Mouse (Mus musculus) gonadal fat pad, adult 2 months (tissue): ENCODE data around the gene Cxcl17. TPM values are rescaled to one million over a fixed set of nuclear protein-coding genes. Genes with fewer than 3 reads are reported as not detected.
A peak's percentile ranks its signal among the peaks of the same experiment; 100 is the strongest.
"Not testable (repeated sequence)": the region's sequence is repeated elsewhere in the genome, so short reads cannot be mapped to it uniquely, and the experiment has no call there.

Experiments used
- DNase-seq: peaks from one replicate; pipeline ENCODE4 v3.0.0-alpha.2; 2012; ENCODE audit warnings: low read depth
- polyA plus RNA-seq: library from polyadenylated mRNA; depleted of rRNA; stranded (reverse); fragments of >200 nt; gene quantifications from 2 replicates; pipeline ENCODE4 v1.2.3, GENCODE M21; 2012; rRNA removed

Gene Cxcl17
- polyA plus RNA-seq = not detected in 2 replicates

DNA sequence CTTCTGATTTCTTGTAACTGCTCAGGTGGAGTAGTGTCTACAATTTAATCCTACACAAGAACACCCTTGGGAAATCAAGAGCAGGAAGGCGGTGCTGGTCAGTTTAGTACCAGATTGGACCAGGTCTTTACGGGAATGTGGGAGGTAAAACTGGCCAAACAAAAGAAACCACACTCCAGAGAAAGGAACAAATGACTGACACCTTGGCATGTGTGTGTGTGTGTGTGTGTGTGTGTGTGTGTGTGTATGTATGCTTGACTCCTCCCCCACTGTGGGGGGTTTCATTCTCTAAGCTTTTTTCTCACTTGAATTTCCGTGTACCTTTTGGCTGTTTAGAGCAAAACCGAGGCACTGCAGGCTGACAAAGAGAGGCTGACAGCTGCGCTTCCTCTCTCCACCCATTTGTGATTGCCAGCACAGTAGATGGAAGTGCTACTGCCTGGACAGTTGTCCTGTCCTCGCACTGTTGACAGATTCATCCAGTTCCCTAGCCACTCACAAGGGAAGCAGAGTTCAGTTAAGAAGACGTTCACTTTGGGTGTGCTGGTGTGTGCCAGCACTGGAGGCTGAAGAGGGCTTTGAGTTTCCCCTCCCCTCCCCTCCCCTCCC, at the start of gene Cxcl17:
Gene Cxcl17, minus strand, starts transcription at position 54 of the 609 bp plus-strand sequence.
- no peak for DNase-seq

DNA sequence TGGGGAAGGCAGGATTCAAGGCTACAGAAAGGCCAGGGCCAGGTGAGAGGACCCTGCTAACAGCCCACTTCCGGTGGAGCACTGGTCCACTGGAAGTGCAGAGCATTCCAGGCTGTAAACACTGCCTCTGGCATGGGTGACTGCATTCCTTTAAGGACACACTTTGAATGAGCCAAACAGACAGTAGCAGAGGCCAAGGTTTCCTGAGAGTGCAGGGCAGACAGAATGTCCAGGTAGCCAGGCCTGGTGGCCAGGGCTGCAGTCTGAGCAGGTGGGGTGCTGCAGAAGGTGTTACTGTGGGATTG, 49.3 kb upstream of the Cxcl17 start:
- not testable (repeated sequence) for DNase-seq

DNA sequence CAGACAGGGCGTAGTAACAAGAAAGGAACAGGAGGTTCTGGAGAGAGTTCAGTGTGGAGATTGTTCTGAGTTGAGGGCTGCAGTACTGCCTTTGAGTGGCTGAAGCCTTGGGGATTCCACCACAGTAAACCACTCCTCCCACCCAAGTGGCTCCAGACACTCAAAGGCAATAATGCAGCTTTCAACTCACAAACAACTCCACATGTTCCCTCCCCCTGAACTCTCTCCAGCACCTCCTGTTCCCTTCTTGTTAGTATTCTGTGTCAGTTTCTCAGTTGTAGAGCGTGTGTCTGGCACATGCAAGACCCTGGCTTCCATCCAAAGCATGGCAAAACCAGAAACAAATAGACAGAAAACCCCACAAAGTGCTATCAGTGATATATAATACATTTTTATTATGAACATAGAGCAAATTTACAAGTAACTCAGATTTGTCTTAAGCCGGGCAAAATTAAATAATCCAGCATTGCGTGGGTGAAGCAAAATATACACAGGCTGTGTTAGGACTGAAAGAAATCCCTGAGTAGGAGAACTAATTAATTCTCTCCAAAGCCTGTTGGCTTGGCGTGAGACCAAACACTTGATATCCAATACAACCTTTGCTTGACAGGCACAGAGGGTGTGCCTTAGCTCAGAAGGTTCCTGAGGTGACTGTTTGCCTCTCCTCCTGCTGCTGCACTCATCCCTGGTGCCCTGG, 48.8 kb upstream of the Cxcl17 start:
- not testable (repeated sequence) for DNase-seq

DNA sequence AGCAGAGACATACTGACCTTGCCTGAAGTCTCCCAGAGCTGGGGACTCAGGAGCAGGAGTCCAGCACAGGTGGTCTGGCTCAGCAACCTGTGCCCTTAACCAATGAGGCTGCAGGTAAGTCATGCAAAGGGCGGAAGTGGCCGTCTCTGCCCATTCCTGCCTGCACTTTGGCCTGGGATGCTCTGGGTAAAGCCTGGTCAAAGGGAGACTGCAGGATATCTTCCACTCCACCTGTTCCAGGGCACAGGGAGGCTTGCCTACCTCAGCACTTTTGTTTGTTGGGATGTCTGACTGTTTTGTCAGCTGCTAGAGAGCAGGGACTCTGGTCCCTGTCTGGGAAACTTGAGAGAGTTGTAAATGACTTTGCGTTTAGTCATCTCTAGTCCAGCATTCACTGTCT, 39.4 kb upstream of the Cxcl17 start:
- no peak for DNase-seq

DNA sequence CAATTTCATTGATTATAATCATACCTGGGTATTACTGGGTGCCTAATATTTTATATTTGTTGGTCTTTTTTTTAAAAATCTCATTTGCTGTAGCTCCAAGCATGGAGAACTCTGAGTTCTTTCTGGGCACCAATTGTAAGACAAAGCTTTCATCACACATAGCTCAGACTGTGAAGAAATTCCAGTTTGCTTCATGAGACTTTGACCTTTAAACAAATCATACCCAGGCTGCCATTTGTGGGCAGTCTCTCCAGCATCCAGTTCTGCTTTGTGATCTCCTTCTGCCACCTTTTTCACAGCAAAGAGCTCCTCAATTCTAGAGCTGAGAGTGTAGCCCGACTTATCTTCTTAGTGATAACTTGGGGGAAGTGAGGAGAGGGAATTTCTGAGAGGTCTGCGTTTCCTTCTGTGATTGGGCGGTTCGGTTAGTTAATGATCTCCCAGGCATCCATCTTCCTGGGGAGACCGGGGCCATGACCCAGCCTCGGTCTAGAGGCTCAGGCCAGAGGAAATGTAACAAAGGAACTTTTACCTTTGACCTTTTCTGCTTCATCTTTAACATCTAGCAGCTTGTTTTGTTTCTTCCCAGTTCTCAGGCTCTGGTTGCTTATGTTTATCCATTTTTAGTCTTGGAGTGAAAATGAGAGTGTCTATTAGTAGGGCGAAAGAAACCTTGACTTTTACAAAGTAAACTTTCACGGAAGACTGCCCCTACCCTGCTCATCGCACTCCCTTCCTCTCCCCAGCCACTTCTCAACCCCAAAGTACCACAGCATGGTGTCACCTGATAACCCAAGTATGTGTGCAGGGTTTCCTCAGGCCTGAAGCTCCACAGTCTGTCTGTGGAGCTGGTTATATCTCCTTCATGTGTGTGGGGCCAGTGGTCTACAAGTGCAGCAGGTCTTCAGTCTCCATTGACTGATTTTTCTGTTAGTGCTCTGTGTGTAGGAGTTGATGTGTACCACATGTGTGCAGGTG, 37.5 kb upstream of the Cxcl17 start:
- no peak for DNase-seq

DNA sequence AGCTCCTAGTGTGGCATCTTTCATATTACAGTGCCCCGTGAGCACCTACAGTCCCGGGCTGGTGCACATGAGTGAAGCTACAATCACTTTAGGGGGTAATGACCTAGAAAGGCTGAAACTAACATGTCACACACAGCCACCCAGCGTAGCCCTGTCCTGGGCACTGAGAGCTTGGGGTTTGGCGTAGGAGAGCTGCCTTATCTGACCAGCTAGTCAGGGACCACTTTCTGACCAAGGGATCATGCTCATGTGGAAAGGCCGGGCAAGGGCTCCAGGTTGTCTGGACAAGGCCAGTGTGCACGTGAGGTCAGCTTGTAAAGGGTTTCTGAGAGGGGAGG, 28.1 kb upstream of the Cxcl17 start:
- no peak for DNase-seq

DNA sequence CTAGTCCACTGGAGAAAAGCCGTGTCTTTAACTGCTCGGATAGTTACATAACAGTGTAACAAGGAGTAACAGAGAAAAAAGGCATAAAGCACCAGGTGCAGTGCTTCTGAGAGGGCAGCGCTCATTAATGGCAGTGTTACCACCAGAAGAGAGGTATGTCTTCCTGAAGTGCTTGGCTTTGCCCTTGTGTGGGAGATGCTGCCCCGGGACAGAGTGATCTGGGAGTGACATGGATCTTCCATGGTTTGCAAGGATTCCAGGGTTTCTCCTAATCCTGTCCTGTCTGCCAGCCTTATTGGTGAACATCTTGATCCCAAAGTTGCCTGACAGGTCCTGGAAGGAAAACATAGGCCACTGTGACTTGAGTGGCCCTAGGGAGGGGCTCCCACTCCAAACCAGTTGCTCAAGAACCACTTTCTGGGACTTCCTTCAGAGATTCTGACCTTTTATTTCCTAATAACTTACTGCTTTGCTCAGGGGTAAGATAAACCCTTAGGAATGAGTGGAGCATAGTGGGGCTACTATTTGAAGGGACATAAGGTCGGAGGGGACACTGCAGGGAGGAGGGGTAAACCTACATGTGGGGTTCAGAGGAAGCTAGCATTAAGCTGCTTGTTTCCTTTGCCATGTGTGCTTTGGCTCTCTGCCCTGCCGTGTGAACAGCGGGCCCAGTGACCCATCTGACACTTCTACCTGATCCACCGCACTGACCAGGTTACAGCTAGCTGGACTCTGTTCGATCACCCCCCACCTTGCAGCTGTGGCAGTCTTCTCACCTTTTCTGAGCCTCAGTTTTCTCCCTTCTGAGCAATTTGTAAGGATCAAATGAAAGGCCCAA, 27.5 kb upstream of the Cxcl17 start:
- peak; percentile 95 for DNase-seq

DNA sequence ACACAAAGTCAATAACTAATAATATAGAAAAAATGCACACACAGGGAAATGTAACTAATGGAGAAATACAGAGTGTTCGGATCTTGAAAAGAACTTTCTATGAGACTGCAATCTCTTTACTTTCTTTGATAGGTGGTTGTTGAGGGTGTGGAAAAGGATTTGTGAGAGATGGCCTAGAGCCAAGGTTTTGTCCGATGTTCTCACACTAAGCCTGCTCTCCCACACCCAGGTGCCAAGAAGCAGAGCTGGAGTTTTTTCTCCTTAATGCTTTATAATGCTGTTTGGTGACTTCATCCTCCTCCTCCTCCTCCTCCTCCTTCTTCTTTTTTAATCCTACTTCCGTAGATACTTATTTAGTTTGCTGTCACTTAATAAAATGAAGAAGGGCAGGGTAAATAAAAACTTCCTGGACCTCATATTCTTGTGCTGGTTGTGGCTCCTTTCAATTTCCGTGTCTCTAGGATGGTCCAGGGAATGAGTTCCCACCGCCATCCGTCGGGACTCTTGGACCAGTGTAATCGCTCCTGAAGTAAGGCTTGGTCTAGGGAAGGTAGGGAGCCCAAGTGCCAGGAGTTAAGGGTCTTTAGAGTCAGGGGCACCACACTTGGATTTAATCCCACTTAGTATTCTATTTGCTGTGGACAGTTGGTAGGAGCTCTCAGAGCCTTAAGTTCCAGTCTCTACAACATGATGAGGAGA, 26.6 kb upstream of the Cxcl17 start:
- no peak for DNase-seq

DNA sequence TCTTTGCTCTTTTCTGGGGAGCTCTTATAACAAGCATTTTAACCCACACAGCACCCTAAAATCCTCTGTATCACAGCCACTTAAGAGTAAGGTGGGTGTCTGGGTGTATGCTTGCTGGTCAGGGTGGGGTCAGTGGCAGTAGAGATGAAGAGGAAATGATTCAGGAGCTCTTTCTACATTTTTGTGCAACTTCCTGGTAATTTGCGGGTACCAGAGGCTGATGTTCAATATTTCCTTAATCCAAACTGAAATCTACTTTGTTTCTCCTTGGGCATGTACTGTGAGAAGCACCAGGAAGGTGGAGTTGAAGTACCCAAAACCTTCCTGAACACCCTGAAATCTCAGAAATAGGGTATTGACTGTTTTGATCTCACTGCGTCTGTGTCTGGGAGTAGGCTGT, 24.0 kb upstream of the Cxcl17 start:
- no peak for DNase-seq

DNA sequence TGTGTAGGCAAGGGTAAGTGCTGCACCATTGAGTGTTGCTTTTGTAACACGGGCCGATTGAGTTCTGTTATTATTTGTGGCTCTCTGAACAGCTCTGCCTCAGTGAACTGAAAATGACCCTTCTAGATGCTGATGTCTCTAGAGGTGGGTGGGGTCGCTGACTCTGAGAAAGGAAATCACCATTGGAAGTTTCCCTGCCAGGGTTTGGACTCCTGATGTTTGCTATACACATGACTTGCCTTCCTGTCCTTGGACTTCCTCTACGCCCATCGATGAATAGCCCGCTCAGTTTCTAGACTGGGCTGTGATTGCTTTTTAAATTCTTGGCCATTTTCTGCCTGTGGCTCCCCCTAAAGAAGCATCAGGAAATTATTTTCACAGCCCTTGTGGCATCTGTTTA, 23.5 kb upstream of the Cxcl17 start:
- no peak for DNase-seq

DNA sequence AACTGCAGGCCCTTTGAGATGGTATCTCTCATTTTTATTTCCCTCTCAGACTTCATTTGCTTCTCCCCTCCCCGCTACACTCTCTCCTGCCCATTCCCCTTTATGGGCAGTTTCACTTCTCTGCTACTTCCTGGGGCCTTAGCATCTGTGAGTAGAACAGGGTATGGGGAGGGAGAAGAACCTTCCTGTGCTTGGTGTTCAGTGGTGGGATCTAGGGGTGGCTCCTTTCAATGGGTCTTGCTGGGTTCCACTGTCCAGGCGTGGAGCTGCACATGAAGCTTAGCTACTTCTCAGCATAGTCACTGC, 22.8 kb upstream of the Cxcl17 start:
- no peak for DNase-seq

DNA sequence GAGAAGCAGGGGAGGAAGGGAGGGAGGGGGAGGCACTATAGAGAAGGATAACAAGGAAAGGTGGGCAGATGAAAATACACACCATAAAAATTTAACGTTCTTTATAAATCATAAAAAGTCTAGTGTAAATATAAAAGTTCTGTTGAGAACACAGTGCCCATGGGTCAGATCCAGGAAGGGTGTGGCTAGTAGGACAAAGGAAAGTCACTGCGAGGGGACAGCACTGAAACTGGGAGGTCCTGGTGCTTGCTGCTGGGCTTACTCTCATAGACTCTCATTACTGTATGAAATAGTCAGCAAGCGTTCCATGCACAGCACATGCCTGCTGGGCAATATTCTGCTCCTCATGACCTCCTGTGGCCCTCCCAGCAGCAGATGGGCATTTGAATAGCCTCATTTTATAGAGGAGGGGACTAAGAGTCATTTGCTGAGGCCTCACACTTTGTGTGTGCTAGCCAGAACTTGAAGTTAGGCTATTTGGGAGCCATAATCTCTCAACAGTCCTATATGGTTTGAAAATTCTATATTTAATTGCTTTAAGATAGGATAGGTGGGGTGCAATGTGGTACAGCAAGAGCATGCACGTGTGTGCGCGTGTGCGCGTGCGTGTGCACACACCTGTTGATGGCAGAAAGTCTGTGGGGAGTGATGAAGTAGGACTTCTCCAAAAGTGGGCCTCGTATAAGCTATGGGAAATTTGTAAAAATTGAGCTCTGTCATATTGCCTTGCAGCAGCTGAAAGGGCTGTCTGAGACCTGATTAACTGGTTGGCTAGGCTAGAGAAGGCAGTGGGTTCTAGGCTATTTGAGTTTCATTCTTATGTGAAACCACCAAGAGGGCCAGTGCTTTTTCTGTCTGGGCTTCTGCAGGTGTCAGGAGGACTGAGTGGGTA, 22.2 kb upstream of the Cxcl17 start:
- DNase-seq = no peak

DNA sequence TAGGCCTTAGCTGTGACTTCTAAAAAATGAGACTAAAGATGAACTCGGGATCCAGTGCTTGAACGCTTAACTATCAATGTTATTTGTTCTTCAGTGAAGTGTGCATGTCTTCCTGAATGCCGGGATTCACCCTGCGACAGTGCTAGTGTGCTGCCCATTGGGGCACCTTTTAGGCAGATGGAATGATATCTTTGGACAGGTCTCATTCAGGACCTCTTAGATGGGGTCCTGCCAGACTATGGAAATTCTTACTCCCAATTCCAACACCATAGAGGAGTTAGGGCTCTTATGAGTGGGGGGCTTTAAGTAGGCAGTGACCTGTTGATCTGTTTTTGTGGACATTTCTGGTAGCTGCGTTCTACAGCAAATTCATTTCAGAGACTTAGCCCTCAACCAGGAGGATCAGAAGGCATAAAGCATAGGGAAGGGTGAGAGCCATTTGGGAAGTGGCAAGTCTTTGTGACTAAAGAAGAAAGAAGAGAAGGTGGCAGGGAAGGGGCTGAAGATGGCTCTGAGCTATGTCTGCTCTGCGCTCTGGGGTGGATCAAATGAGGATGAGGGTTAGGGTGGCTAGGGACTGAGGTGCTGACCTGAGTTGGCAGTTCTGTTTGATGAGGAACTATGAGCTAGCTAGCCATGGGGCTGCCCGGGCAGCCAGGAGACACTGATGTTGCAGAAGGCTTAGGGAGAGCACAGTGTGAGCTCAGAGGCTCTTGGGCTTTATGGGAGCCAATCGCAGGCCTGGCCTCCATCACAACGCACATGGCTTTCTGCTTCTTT, 21.3 kb upstream of the Cxcl17 start:
- DNase-seq = no peak

DNA sequence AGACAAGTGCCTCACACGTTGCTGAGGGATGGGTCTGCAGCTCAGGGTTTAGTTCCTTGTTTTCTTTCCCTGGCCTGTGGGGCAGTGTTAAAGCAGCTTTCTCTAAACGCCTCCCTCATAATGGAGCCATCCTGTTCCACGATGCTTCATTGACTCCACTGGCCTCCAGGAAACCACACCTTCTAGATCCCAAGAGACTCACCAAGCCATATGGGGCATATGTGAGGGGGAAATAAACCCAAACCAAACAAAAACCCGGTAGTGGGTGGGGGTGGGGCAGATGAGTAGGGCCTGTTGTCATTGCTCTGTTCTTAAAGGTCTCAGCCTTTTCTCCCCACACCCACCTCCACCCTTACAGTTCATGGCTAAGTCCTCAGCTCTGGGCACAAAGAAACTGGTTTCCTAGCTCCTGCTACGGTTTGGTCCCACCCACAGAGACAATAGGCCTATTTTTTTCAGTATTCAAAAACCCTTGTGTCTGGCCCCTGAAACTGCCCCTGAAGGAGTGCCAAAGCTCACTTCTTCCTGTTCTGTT, 20.4 kb upstream of the Cxcl17 start:
- DNase-seq = no peak

DNA sequence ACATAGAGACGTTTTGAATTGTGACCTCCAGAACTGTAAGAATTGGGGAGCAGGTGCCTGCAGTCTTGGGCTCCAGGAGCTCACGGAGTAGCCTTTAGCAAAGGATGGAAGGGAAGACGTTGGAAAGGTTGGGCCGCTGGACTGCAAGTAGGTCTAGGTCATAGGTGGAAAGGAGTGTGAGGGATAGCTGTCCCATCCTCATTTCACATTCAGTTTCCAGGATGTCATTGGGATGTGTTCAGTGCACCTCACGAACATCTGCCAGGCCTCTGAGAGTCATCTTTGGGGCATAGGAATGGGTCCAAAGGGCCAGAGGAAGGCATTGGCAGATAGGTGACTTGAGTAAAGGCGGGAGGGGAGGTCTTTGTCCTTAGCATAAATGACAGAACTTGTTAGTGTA, 19.7 kb upstream of the Cxcl17 start:
- no peak for DNase-seq

DNA sequence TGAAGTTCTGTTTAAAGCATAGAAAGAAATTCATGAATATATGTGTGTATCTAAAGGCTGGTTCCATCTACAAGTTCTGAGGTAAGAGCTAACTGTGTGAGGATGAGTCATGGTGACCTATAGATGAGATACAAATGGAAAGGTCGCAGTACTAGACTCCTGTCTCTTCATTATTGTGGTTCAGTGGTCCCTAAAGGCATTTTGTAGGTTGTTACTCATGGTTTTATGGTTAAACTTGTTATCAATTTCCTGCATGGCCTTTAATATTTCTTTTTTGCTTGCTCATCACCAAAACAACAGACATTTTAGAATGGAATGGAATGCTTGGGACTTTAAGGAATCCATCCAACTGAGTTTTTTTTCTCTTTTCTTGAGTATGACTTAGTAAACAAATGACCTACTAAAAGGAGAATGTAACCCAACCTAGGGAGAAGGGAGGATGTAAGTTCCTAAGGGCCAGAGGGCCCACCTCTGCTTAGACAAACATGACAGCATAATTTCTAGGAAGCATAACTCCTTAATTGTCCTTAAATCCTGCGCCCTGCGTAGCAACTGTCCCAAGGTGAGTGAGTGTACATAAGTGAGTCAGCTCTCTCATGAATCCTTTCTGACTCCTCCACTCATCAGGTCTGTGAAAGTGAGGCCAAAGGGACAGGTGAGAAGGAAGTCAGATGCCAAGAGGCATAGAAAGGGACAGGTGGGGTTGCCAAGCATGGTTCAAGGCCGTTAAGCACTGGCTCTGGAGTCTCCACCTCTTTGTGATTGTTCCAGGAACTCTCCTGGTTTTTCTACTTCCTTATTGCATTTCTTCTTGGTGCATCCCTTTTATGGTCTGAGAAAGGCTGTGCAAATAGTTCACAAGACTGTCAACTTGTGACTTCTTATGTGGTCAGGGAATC, 17.4 kb upstream of the Cxcl17 start:
- peak; percentile 59 for DNase-seq

DNA sequence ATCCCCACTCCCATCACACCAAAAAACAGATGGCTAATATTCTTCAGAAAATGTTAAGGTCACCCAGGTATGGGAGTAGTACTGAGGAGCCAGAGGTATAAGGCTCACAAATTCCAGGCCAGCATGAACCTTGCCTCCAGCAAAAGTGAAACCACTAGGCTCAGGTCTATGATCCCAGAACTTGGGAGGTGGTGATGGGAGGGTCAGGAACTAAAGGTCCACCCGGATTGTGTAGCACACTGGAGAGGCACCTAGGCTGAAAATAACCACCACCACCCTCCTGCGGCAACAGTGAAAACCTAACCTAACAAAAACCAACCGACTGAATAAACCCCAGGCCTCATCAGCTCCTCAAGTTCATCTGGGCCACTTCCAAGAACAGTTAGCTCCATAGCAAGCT, 15.6 kb upstream of the Cxcl17 start:
- DNase-seq = no peak

DNA sequence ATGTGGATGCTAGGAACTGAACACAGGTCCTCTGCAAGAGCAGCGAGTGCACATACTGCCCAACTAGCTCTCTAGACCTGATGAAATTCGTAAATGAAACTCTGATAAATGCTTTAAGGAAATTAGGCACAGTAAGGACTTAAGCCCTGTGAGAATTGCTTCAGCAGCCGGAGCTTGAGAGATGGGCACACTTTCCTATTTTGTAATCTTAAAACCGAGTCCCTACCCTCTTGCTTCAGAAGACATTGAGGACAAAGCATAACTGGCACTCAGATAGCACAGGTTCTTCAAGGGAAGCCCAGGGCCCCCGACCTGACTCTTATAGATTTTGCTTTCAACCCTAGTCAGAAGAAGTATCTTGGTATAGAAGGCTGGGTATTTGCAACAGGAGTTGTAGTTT, 14.5 kb upstream of the Cxcl17 start:
- no peak for DNase-seq
